Mouse (Mus musculus) embryonic fibroblast, embryonic 13.5 days (primary cell): ENCODE measurements around the gene Tnnc1.

Experiments used
- CTCF ChIP-seq: IDR thresholded peaks from 2 replicates; pipeline ENCODE4 v1.5.1; 2011; ENCODE audit warnings: mild to moderate bottlenecking, control low read depth, low read length, moderate library complexity, borderline replicate concordance; ENCODE audit not compliant: insufficient read depth
- POLR2A ChIP-seq: IDR thresholded peaks from 2 replicates; pipeline ENCODE4 v1.6.1; 2011; ENCODE audit warnings: low read depth, mild to moderate bottlenecking, control low read depth, low read length, moderate library complexity

GRCm38 (mm10) chr14:31211854-31212253 is 3.7 kb downstream of the Tnnc1 start:
- TF ChIP-seq CTCF (no peak), POLR2A (no peak)
